Mouse (Mus musculus) lung, adult 2 months (tissue): ENCODE data around the gene Scn4a.

ENCODE experiments used
- CTCF ChIP-seq: fragments of 200-500 bp; IDR thresholded peaks from 2 replicates; pipeline ENCODE4 v1.5.1; 2011; ENCODE audit warnings: mild to moderate bottlenecking, low read length, control low read depth; ENCODE audit not compliant: insufficient read depth
- POLR2A ChIP-seq: fragments of 200-500 bp; IDR thresholded peaks from 2 replicates; pipeline ENCODE4 v1.6.1; 2011; ENCODE audit warnings: low read depth, mild to moderate bottlenecking, control low read depth, low read length, borderline replicate concordance; ENCODE audit errors: extremely low read depth

DNA sequence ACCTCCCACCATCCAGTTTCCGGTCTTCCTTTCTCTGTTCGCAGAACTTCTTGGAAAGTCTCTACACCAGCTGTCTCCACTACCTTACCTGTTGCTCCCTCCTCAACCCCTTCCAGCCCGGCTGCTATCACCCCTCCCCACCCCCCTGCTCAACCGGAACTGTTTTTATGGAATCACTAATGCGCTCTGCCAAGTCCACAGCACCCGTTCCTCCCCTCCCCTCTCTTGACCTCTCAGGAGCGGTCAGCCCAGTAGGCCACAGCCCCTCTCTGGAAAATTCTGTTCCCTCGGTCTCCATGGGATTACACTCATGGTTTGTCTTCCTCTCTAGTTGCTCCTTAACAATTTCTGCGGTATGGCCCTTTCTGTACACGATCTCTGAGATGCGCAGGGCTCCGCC lies at the start of gene Scn4a:
- TF ChIP-seq POLR2A (no peak), CTCF (no peak)
